Mouse (Mus musculus): Measurements from ENCODE around the gene Plxna2.

Gene Plxna2

DNA sequence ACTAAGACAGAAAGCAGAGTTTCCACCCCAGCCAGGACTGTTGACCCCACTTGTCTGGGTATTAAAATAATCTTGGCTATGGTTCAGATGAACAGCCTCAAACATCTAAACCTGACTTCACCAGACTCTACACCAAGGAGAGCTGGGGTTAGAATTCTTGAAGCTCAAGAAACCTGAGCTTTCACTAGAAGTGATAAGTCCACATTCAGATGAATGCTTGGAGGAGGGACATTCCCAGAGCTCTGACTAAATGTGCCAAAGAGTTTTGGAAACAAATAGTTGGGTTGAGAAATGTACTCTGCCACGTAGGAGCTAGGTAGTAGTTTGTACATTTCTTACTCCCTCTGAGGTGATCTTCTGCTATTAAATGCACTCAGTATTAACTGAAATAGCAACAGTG lies 203.7 kb downstream of the Plxna2 start:
- DNase-seq (ENCODE audit: low read depth) = no peak

DNA sequence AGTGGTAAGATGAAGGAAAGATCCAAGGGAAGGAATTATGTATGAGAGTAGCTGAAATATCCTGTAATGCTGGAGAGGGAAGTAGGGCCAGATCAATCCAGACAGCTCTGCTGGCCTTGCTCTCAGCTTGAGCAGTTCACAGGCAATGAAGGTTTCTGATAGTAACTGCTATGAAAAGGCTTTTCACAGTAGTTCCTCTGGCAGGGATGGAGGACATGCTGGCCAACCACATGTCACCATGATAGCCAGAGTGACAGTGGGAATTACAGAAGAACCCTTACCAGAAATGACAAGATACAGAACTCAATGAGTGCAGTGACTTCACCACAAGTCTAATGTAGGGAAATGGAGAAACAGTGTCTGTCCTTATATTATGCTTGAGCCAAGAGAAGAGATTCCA lies 210.3 kb downstream of the Plxna2 start:
- no peak for DNase-seq (ENCODE audit: low read depth)

DNA sequence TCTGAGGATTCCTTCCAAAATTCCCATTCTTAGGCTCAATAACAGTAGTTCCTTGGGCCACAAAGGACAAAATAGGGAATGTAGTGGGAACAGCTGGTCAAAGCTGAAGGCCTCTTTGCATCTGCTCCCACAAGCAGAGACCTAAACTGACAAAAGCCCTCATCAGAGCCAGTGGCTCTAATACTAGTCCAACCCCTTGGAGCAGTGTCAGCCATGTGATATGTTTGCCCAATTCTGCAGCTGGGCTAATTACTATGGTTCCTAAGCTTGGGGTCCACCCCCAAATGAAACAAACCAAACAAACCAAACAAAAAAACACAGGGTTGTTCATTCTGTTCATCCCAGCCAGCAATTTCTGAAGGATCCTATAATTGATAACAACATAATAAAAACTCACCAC lies 217.2 kb downstream of the Plxna2 start:
- no peak for DNase-seq (ENCODE audit: low read depth)

DNA sequence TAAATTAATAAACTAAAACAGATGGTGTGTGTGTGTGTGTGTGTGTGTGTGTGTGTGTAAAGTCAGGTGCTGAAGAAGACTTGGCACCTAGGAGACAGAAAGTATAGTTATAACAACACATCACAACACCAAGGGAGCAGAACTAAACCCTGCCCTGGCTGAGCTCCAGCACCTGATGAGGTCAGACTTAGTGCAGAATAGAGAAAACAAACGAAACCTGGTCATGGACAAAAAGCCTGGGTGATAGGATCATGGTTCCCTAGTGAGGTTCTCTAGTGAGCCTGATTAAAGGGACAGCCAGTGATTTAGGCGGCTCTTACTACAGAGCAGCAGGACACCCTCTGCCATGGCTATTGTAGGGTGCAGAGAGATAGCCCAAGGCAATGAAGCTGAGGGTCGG lies 218.2 kb downstream of the Plxna2 start:
- no peak for DNase-seq (ENCODE audit: low read depth)

DNA sequence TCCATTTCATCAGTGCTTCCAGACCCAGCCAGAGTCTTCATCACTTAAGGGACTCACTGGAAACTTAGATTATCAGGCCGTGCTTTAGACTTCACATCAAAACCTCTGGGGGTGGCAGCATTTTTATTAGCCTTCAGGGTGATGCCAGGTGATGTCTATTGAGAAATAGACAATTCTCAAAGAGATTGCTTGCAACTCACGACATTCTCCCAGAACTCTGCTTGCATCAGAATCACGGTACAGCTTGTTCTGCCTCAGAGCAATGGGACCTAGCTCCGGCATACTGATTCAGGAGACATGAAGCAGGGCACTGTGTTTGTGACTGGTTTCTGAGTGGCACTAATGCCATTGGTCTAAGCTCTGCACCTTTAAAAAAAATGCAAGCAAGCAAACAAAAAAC lies 218.7 kb downstream of the Plxna2 start:
- no peak for DNase-seq (ENCODE audit: low read depth)

DNA sequence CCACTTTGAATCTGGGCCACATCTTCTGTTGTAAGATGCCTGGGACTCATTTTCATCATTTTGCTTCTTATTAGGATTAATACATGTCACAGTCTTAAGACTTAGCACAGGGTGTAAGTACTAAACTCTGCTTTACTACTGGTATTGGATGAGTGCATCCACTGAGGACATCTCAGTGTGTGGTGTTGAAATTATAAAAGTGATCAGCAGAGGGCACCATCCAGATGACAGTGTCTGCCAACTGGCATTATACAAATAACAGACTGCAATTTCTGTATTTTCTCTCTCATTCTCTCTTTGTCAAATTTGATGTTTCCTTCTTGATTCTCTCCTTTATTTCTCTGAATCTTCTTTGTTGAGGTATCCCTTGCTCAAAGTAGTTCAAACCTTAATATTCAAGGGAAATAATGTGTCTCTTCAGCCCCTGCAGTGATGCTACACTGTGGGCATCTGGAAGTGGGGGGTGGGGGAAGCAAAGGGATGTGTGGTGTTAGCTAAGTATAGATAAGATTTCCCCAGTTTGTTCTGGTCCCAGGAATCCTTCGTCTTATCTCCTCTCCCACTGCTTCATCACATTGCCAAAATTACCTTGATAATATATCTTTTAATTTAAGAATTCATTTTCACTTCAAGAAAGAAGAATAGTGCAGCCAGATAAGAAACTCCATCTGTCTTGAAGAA lies 221.4 kb downstream of the Plxna2 start:
- peak; percentile 51 for DNase-seq (ENCODE audit: low read depth)

DNA sequence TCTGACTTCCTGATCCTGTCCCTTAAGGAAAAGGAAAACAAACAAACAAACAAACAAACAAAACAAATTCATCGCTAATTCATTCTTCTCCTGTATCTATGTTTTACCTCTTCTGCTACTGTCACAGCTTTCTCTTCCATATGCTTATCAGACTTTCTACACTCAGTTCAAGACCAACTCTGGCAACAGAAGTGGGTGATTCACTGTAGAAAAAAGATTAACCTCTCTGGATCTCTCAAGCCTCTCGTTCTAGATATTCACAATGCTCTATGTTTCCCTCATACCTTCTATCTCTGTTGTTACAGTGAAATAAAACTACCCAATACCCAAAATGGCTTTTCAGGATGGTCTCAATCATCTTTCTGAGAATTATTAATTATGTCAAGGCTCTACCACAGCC lies 225.0 kb downstream of the Plxna2 start:
- DNase-seq (ENCODE audit: low read depth) = no peak

DNA sequence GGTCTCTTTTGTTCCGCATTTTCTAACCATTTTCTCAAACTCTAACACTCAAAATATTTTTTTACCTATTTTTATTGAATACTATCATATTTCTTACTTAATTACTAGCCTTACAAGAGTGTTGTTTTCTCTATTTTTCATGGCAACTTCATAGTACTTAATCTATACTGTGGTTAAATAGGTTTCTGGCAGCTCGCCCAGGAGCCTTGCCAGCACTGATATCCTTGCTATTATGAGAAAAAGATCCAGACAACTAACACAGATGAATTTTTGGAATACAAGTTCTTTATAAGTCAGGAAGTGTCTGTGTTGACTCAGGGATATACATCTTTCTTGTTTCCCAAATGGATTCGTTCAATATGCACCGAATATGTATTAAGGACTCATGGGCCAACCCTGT lies 229.0 kb downstream of the Plxna2 start:
- peak; percentile 29 for DNase-seq (ENCODE audit: low read depth)

DNA sequence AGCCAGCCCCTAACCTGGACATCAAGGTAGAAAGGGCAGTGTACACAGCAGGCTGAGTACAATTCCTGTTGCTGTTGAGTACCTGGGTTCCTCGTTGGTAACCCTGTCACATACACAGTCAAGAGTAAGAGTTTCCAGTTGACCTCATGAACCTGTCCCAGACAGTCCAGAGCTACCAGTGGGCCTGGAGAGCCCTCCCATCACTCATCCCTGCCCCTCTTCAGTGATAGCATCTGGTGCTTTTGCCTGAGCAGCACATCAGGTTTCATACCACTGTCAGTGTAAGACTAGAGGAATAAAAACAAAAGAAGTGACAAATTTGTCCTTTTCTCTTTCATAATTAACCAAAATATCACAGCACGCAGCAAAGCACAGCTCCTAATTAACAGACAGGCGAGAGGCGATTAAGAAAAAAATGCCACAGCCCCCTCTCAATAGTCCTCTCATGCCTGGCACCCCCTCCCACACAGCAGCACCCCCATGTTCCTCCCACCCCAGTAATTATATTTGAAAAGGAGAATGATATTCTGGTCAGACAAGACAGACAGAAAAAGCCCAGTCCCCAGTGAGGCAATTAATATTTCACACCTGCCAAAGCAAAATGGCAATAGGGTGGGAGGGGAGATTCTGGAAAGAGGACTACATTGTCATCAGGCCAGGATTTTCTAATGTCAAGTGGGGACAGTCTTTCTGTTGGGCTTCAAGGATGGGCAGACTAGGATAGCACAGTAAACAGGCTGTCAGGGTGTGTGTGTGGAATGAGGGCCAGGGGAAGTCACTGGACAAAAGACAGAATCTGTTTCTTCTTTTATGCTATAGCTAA lies 233.4 kb downstream of the Plxna2 start:
- no peak for DNase-seq (ENCODE audit: low read depth)

DNA sequence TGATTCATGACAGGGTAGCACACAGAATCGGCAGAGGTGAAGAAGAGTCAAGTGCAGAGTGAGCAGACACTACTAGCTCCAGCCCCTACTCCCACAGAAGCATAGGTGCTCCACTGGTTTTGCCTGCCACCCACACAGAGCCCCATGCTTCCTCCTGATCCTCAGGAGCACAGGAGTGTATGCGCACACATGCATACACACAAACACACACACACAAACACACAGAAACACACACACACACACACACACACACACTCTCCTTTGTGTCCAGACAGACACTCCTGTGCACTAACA lies 234.0 kb downstream of the Plxna2 start:
- DNase-seq (ENCODE audit: low read depth) = no peak
